Mouse (Mus musculus) lung, adult 2 months (tissue): ENCODE data around the gene Mlx. TPM values are rescaled to one million over a fixed set of nuclear protein-coding genes. Genes with fewer than 3 reads are reported as not detected.

ENCODE experiments used
- DNase-seq: peaks from one replicate; pipeline ENCODE4 v3.0.0; 2022
- H3K4me1 ChIP-seq: fragments of 200-500 bp; 2 replicates; pipeline ENCODE4 v1.6.1; 2011; ENCODE audit warnings: low read length; ENCODE audit not compliant: control insufficient read depth, insufficient read depth
- H3K4me3 ChIP-seq: fragments of 200-500 bp; replicated peaks from 2 replicates; pipeline ENCODE3; 2011; ENCODE audit warnings: low read depth, mild to moderate bottlenecking, control low read depth, low read length; ENCODE audit errors: extremely low read depth
- CTCF ChIP-seq: fragments of 200-500 bp; IDR thresholded peaks from 2 replicates; pipeline ENCODE4 v1.5.1; 2011; ENCODE audit warnings: mild to moderate bottlenecking, low read length, control low read depth; ENCODE audit not compliant: insufficient read depth
- POLR2A ChIP-seq: fragments of 200-500 bp; IDR thresholded peaks from 2 replicates; pipeline ENCODE4 v1.6.1; 2011; ENCODE audit warnings: low read depth, mild to moderate bottlenecking, control low read depth, low read length, borderline replicate concordance; ENCODE audit errors: extremely low read depth
- WGBS: fragments of 180-500 bp; shearing (Covaris S2); methylation state at CpG from one replicate; pipeline ENCODE4 v1.1.7; 2018; 5-methylcytosine and 5-hydroxymethylcytosine counted together
- polyA plus RNA-seq: library from polyadenylated mRNA; depleted of rRNA; stranded (reverse); fragments of >200 nt; gene quantifications from 2 replicates; pipeline ENCODE4 v1.2.3, GENCODE M21; 2012

The Mlx gene
- polyA plus RNA-seq, 1 experiment, result 47.0 TPM

DNA sequence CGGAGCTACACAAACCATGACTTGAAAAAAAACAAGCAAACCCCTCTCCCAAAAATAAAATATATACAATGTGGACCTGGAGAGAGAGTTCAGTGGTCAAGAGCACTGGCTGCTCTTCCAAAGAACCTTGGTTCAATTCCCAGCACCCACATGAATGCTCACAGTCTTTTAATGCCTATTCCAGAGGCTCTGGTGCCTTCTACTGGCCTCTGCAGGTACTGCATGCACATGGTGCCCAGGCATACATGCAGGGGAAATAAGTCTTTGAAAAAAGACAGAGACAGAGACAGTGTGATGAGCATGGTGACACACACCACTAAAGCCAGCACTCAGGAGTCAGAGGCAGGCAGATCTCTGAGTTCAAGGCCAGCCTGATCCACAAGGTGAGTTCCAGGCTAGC is 33.1 kb upstream of the Mlx start:
- Histone ChIP-seq H3K4me3 (no peak overlapping the region), H3K4me1 (peaks cover 21% of the 10 kb centered on the region)
- TF ChIP-seq CTCF (peak; percentile 45), POLR2A (no peak)
- DNase-seq, result no peak
- 97% methylated on average over 1 of the region's 1 CpGs for WGBS

DNA sequence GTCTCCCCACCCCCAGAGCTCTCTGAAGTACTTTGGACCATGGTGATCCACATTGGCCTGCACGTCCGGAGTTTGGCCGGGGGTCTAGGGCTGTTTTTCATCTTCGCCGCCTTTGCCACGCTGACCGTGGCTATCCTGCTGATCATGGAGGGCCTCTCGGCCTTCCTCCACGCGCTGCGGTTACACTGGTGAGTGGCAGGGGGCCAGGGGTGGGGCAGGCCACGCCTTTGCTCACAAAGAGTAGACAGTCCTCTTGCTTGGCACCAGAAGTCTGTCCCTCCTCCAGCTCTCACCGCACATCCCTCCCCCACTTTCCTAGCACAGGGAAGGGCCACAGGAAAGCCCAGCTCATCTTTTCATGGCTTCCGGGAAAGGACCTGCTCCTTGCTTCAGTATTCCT is 31.7 kb upstream of the Mlx start:
- WGBS, result 53% methylated on average over 14 of the region's 14 CpGs
- TF ChIP-seq CTCF, result no peak
- TF ChIP-seq POLR2A, result no peak
- Histone ChIP-seq H3K4me1 (peaks cover 28% of the 10 kb centered on the region), H3K4me3 (no peak overlapping the region)
- no peak for DNase-seq

DNA sequence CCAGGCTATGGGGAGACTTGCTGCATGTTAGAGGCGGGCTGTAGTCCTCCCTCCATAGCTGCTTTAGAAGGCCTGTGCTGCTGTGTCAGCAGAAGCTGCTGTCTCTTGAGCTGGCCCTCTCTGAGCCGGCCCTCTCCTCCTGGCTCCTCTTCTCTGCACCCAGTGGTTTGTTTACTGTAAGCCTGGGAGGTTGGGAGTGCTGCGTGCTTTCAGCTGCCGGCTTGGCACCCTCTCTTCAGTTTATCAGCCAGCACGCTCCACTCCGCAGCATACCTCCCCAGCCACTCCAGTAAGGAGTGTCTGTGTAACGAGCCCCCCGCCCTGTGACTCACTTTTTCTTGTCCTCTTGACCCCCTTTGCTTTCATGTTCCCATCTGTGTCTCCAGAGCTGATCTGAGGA is 30.2 kb upstream of the Mlx start:
- Histone ChIP-seq H3K4me3 (no peak overlapping the region), H3K4me1 (peaks cover 36% of the 10 kb centered on the region)
- DNase-seq, result peak; percentile 75
- TF ChIP-seq CTCF, result no peak
- TF ChIP-seq POLR2A, result no peak
- WGBS, result 26% methylated on average over 8 of the region's 8 CpGs

DNA sequence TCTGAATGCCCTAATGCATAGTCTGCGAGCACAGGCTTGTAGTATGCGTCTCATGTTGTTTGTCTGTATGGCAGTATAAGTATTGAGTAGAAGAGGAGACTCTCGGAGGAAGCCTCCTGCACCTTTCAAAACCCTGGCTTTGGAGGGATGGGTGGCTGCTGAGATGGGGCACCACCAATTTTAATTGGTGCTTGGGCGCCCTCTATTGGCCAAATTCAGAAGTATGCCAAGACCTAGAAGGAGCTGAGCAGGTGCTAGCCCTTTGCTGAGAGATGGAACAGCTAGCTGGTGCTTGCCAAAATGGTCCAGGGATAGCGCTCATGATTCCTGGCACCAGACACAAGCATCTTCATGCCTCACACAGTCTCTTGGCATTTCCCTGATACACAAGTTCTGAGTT is 29.2 kb upstream of the Mlx start:
- TF ChIP-seq CTCF (peak; percentile 70), POLR2A (no peak)
- Histone ChIP-seq H3K4me1 (peaks cover 45% of the 10 kb centered on the region), H3K4me3 (no peak overlapping the region)
- DNase-seq, result peak; percentile 85
- WGBS, result 21% methylated on average over 5 of the region's 5 CpGs

DNA sequence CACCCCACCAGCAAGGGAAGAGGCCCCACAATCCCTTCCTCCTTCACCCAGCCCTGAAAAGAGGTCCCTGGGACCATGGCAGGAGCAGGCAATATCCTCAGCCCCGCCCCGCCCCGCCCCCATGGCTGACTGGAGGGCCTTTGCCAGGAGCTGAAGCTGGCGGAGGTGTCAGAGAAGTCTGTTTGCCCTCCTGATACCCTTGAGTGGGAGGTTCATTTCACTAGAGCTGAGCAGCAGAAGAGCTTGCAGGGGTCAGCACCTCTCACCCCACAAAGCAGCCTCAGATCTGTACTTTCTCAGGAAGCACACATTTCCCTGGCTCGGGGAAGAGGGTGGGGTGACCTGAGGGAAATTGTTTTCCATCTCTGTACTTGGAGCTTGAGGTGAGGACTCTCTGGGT is 28.4 kb upstream of the Mlx start:
- peaks cover 53% of the 10 kb centered on the region for H3K4me1 ChIP-seq
- no peak overlapping the region for H3K4me3 ChIP-seq
- WGBS, result 39% methylated on average over 5 of the region's 5 CpGs
- no peak for DNase-seq
- TF ChIP-seq POLR2A (no peak), CTCF (no peak)

DNA sequence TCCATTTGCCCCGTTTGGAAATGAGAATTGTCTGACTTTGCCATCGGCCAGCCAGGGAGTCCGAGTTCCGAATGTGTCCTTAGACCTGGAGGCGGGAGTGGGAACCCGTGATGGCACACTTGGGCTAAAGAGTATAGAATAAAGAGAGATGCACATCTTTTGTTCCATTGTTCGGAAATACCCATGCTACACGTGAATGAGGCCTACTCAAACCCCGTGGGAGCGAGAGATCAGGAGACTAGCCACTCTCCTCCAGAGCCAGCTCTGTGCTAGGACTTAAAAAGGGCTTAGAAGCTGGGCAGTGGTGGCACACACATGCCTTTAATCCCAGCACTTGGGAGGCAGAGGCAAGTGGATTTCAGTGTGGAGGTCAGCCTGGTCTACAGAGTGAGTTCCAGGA is 27.6 kb upstream of the Mlx start:
- no peak for DNase-seq
- H3K4me3 ChIP-seq, result no peak overlapping the region
- H3K4me1 ChIP-seq, result peaks cover 60% of the 10 kb centered on the region
- no peak for TF ChIP-seq CTCF
- no peak for TF ChIP-seq POLR2A
- 80% methylated on average over 10 of the region's 10 CpGs for WGBS

DNA sequence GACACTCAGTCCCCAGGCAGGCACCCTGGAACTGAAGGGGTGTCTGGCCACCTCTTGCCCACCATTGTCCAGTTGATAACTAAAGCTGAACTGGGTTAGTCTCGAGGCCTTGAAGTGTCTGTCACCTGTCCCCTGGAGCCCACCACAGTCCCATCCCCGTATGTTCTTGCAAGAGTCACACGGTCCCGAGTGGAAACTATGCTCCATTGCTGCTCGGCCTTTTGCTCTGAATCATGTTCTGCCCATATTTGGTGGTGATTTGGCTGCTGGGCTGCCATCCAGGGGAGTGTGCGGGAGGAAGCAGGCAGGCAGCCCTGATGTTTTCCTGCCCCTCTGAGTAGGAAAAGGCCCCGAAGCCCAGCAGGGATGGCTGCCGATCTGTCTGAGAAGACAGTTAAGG is 27.0 kb upstream of the Mlx start:
- peaks cover 63% of the 10 kb centered on the region for H3K4me1 ChIP-seq

DNA sequence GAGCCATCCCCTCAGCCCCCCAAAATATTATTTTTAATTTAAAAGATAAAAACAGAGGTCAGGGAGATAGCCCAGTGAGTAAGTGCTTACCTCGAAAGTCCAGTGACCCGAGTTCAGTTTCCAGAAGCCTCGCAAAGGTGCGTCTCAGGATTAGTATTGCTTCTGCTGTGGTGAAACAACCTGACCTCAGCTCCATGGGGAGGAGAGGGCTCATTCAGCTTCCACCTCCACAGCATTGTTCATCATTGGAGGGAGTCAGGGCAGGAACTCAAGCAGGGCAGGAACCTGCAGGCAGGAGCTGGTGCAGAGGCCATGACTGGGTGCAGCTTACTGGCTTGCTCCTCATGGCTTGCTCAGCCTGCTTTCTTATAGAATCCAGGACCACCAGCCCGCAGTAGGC is 26.0 kb upstream of the Mlx start:
- WGBS, result 88% methylated on average over 5 of the region's 5 CpGs
- DNase-seq, result no peak
- Histone ChIP-seq H3K4me1 (peaks cover 58% of the 10 kb centered on the region), H3K4me3 (no peak overlapping the region)
- no peak for TF ChIP-seq CTCF
- TF ChIP-seq POLR2A, result no peak

More for the DNA sequence above, 27.0 kb upstream of the Mlx start:
- H3K4me3 ChIP-seq, result no peak overlapping the region
- 0 out of 2 replicates have a peak, but pooled peaks have one; percentile 3 for TF ChIP-seq CTCF
- no peak for TF ChIP-seq POLR2A
- peak; percentile 63 for DNase-seq
- 6% methylated on average over 8 of the region's 8 CpGs for WGBS

DNA sequence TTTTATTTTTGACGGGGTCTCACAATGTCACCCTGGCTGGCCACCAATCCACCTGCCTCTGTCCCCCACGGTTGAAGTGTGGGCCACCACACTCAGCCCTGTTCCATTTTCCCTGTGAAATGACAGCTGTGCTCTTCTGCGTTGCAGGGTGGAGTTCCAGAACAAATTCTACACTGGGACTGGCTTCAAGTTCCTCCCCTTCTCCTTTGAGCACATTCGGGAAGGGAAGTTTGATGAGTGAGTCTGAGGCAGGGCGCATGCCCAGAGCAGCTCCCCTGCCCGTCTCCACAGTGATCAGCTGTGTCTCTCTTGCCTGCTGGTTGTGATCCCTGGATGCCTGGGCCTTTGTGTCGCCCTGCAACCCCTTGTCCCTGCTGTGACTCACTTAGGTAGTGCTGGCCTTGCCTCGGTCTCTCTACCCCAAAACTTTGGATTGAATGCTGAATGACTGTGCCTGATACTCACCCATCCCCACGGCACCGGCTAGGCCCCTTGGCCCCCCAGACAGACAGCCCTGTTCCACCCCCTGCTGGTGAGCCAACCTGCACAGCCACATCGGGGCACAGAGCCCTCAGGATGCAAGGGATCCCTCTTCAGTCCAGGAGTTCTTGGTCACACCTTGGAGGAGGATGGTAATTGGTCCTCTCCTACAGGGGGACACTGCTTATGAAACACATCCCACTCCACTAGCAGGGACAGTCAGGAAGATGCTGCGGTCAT is 24.8 kb upstream of the Mlx start:
- peaks cover 59% of the 10 kb centered on the region for H3K4me1 ChIP-seq
- H3K4me3 ChIP-seq, result no peak overlapping the region
- 45% methylated on average over 12 of the region's 12 CpGs for WGBS
- DNase-seq, result no peak
- TF ChIP-seq CTCF (no peak), POLR2A (peak; percentile 39; the same call in 1 of the 2 replicates)

DNA sequence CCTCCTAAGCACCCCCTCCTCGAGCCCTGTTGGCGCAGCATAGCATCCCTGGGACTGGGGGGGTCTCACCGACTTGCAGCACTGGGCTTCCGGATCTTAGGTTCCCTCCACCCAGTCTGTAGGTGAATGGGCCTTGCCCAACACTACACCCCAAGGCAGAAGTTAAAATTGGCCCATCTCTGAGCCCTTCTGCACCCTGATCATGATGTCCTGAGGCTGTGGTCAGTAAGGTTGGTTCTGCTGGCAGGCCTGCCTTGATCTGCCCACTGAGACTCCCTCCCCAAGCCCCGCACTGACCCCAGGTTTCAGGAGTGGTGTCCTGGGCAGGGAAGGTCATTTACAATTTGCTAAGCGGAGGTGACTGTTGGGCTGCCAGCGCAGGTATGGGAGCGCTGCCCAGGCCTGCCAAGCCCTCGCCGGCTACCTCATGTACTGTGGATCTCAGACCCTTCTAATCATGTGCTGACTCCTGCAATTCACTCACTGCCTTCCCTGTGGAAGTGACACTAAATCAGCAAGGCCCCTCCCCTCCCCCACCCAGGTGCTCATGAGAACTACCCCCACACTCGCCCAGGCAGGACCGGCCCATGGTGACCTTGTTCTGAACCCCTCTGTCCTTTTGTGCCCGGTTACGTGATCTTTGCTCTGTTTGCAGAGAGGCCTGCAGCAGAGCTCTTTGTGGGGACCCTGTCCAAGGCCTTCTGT is 24.0 kb upstream of the Mlx start:
- Histone ChIP-seq H3K4me3 (no peak overlapping the region), H3K4me1 (peaks cover 54% of the 10 kb centered on the region)
- DNase-seq, result peak; percentile 50
- WGBS, result 47% methylated on average over 14 of the region's 14 CpGs
- no peak for TF ChIP-seq CTCF
